Mouse (Mus musculus) cerebellum, postnatal 10 days (tissue): ENCODE data around the gene Ptpn11.
"Not testable (repeated sequence)": the region's sequence is repeated elsewhere in the genome, so short reads cannot be mapped to it uniquely, and the experiment has no call there.

Source experiments
- DNase-seq, 2 experiments: peaks; one replicate each; pipeline ENCODE4 v3.0.0; 2021; ENCODE audit warnings: mixed read lengths in 2 of 2

The Ptpn11 gene

DNA sequence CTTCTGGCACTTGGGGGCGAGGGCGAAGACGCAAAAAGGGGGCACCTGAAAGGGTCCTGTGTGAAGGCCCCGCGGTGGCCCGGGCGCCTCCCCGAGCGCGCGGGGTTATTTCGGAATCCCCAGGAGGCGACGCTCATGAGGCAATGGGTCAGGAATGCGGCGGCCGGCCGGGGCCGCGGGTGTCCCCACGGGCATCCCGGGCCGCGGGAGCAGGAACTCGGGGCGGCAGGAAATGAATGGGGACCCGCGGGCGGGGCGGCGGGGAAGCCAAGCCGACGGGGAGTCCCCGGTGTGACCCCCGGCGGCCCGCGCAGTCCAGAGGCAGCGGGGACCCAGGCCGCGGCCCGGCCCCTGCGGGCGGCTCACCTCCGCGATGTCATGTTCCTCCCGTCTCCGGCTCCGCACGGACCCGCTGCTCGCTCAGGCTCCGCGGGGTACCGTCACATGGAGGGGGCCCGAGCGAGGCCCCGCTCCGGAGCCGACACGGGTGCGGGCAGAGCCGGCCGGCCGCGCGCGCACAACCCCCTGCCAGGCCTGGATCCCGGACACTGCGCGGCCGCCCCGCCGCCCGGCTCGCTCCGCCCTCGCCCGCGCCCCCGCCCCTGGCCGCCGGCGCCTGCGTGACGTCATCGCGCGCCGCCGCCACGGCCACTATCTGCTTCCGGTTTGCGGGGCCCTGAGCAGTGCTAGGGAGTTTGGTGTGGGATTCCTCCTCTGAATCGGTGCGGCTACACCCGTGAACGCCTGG, at the start of gene Ptpn11:
Gene Ptpn11 (minus strand): TSS at position 562 of the 748 bp plus-strand sequence.
- peak; percentile 94 to 96 for DNase-seq

- peak; percentile 54 to 68 for DNase-seq
Measured at GRCm38 (mm10) chr5:121239846-121240245, 48.6 kb upstream of the Ptpn11 start.

GRCm38 (mm10) chr5:121238208-121238607, 47.0 kb upstream of the Ptpn11 start:
- DNase-seq, result no peak

GRCm38 (mm10) chr5:121236171-121236570, 45.0 kb upstream of the Ptpn11 start:
- no peak for DNase-seq

DNA sequence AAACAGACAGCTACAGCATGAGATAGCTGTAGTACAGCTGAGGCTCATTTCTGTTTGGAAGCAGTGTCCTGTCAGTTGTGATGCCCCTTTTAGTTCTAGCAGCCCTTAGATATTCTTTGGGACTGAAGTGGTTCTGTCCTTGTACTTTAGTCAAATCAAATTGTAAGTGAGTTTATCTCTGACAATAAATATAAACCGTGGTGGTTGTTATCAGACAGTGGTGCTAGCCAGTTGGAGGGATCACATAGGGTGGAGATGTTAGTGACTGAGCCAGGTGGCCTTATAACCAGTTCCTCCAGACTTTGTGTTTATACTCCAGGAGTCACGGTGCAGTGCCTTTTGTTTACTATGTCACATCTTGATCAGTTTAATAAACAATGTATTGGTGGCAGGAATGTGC, 42.5 kb upstream of the Ptpn11 start:
- no peak for DNase-seq

- no peak for DNase-seq
Measured at GRCm38 (mm10) chr5:121232789-121233188, 41.6 kb upstream of the Ptpn11 start.

- no peak for DNase-seq
Measured at GRCm38 (mm10) chr5:121230811-121231210, 39.6 kb upstream of the Ptpn11 start.

- no peak for DNase-seq
Measured at GRCm38 (mm10) chr5:121229182-121229581, 38.0 kb upstream of the Ptpn11 start.

DNA sequence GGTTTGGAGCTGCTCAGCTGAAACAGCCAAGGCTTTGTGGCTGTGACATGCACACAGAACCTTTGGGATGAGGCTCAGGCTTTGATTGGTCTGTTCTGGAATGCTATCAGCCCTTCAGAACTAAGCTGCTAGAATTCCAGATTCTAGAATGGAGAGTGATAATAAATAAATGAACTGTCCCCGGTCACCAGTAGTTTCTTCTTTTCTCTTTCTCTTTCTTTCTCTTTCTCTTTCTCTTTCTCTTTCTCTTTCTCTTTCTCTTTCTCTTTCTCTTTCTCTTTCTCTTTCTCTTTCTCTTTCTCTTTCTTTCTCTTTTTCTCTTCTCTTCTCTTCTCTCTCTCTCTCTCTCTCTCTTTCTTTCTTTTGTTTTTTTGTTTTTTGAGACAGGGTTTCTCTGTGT, 36.1 kb upstream of the Ptpn11 start:
- DNase-seq, result not testable (repeated sequence)

DNA sequence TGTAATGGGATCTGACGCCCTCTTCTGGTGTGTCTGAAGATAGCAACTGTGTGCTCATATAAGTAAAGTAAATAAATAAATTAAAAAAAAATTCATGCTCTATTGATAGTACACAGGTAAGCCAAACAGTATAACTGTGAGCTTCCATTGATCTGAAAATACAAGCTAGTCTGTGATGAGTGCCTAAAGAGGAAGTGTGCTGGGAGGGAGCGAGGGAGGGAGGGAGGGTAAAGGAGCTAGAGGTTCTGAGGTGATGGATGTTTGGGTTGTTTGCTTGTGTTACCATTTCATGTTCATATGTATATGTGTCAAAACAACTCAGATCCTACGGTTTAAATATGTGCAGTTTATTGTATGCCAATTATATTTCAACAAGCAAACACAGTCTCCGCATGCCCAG, 35.6 kb upstream of the Ptpn11 start:
- DNase-seq, result no peak

- DNase-seq, result no peak
Measured at GRCm38 (mm10) chr5:121226406-121226805, 35.2 kb upstream of the Ptpn11 start.

GRCm38 (mm10) chr5:121225854-121226253, 34.7 kb upstream of the Ptpn11 start:
- no peak for DNase-seq

- DNase-seq, result no peak
Measured at GRCm38 (mm10) chr5:121224856-121225255, 33.7 kb upstream of the Ptpn11 start.

- not testable (repeated sequence) for DNase-seq
Measured at GRCm38 (mm10) chr5:121224020-121224419, 32.8 kb upstream of the Ptpn11 start.

DNA sequence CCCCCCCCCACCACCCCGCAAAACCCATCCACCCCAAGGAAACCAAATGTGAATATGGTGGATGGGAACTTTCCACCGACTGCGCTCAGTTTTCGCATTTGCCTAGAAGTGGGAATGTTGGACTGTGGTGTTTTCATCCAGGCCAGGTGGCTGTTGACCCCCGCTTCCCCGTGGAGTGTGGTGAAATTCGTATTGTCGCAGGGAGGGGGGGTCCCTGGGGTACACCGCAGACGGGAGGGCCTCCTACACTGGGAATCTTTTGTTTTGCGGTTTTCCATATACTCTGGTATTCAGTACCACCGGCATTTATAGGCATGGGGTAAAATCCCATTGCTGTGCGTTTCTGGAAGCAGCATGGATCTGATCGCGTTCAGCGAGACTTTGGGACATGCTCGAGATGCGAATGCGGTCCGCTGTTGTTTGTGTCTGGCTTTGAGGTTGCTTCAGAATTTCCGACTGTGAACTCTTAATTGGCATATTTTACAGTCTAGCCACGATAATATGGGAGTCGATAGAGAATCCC, 30.2 kb upstream of the Ptpn11 start:
- DNase-seq, result peak; percentile 49 to 54

- peak; percentile 75 to 76 for DNase-seq
Measured at GRCm38 (mm10) chr5:121220732-121221301, 29.6 kb upstream of the Ptpn11 start.

DNA sequence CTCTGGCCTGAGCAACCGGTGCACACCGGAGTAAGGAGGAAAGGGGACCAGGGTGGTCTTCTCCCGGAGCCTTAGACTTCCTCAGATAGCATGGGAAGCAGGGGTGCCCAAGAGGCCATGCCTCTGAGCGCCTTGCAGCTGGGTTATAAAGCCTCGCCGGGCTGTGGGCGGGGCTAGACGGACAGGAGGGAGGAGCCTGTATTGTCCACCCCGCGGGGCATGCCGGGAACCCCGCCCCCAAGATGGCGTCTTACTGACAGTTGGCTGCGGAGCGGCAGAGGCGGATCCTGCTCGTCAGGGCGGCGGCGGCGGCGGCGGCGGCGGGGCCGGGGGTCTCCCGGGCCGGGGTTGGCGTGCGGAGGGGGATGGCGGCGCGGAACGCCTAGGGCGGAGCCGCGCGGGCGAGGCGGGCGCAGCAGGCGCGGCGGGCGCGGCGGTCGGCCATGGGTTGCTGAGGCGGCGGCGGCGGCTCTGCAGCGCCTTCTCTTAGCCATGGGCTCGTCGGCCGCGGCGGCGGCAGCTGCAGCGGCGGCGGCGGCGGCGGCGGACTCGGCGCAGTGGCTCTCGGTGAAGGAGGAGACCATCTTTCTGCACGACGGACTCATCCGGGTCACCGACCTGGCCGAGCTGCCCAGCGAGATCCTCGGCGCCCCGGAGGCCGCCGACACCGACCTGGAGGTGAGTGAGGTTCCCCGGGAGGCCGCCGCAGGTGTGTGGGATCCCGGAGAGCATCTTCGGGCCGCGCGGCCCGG, 29.0 kb upstream of the Ptpn11 start, which contains the start of gene Hectd4:
Gene Hectd4 (plus strand): TSS at position 240 of the 752 bp plus-strand sequence.
- DNase-seq, result peak; percentile 99

- no peak for DNase-seq
Measured at GRCm38 (mm10) chr5:121219190-121219589, 28.0 kb upstream of the Ptpn11 start.

- DNase-seq, result no peak
Measured at GRCm38 (mm10) chr5:121217313-121217634, 26.1 kb upstream of the Ptpn11 start.

- DNase-seq, result not testable (repeated sequence)
Measured at GRCm38 (mm10) chr5:121216584-121217312, 25.6 kb upstream of the Ptpn11 start.

DNA sequence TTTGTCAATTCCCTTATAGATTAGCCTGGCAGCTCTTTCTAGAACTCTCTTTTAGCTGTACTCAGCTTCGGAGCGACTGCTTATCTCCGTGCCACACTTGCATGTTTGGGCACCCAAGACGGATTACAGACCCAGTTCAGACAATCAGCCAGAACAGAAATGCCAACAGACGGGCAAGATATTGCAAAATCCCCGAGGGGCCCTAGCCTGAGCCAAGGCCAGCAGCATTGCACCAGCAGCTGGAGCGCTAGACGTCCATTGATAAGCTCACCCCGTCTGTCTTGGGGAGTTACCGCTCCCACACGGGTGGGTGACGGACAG, 24.9 kb upstream of the Ptpn11 start:
- DNase-seq, result peak; percentile 48

- peak; percentile 85 to 88 for DNase-seq
Measured at GRCm38 (mm10) chr5:121215380-121216125, 24.4 kb upstream of the Ptpn11 start.
